Mouse (Mus musculus): Measurements from ENCODE around the gene Cnot2. TPM values are rescaled to one million over a fixed set of nuclear protein-coding genes. Genes with fewer than 3 reads are reported as not detected.

The Cnot2 gene
- polyA plus RNA-seq, 1 experiment = 88.1 TPM

- no peak overlapping the region for H3K27ac ChIP-seq (ENCODE audit: insufficient read depth, low read length)
- whole genome bisulfite sequencing = over 99% methylated on average over 12 of the region's 12 CpGs
- H3K4me3 ChIP-seq (replicated peaks; ENCODE audit: insufficient read depth, low read depth, low read length) = no peak overlapping the region
- no peak for TF ChIP-seq POLR2A (IDR thresholded peaks at IDR 0.05; ENCODE audit: borderline replicate concordance, insufficient read depth, low read length)
- no peak for TF ChIP-seq CTCF (IDR thresholded peaks at IDR 0.05; ENCODE audit: borderline replicate concordance, insufficient read depth, low read depth, low read length)
- DNase-seq = no peak
- H3K27me3 ChIP-seq (ENCODE audit: control insufficient read depth, insufficient read depth, low read length) = no peaks in the 10 kb centered on the region
- H3K4me1 ChIP-seq (ENCODE audit: control insufficient read depth, insufficient read depth, low read length) = peaks cover 5% of the 10 kb centered on the region; the same call in 1 of the 2 replicates
These were observed 133.1 kb downstream of the Cnot2 start for GRCm38 (mm10) chr10:116448166-116448565.

- H3K27ac ChIP-seq (ENCODE audit: insufficient read depth, low read length) = no peak overlapping the region
- H3K4me1 ChIP-seq (ENCODE audit: control insufficient read depth, insufficient read depth, low read length) = peaks cover 5% of the 10 kb centered on the region; the same call in 1 of the 2 replicates
- H3K4me3 ChIP-seq (replicated peaks; ENCODE audit: insufficient read depth, low read depth, low read length) = no peak overlapping the region
- no peak for TF ChIP-seq POLR2A (IDR thresholded peaks at IDR 0.05; ENCODE audit: borderline replicate concordance, insufficient read depth, low read length)
- TF ChIP-seq CTCF (IDR thresholded peaks at IDR 0.05; ENCODE audit: borderline replicate concordance, insufficient read depth, low read depth, low read length) = no peak
- no peak for DNase-seq
- WGBS = 96% methylated on average over 9 of the region's 9 CpGs
- no peaks in the 10 kb centered on the region for H3K27me3 ChIP-seq (ENCODE audit: control insufficient read depth, insufficient read depth, low read length)
These were observed 134.1 kb downstream of the Cnot2 start for GRCm38 (mm10) chr10:116447176-116447575.

- no peak for DNase-seq
- WGBS = 80% methylated on average over 12 of the region's 12 CpGs
- no peaks in the 10 kb centered on the region for H3K27me3 ChIP-seq (ENCODE audit: control insufficient read depth, insufficient read depth, low read length)
- no peak overlapping the region for H3K27ac ChIP-seq (ENCODE audit: insufficient read depth, low read length)
- TF ChIP-seq CTCF (IDR thresholded peaks at IDR 0.05; ENCODE audit: borderline replicate concordance, insufficient read depth, low read depth, low read length) (no peak), POLR2A (IDR thresholded peaks at IDR 0.05; ENCODE audit: borderline replicate concordance, insufficient read depth, low read length) (no peak)
- H3K4me3 ChIP-seq (replicated peaks; ENCODE audit: insufficient read depth, low read depth, low read length) = no peak overlapping the region
- peaks cover 5% of the 10 kb centered on the region; the same call in 1 of the 2 replicates for H3K4me1 ChIP-seq (ENCODE audit: control insufficient read depth, insufficient read depth, low read length)
These were observed 135.3 kb downstream of the Cnot2 start for GRCm38 (mm10) chr10:116446040-116446439.

- DNase-seq = no peak
- Histone ChIP-seq H3K27ac (ENCODE audit: insufficient read depth, low read length) (no peak overlapping the region), H3K4me3 (replicated peaks; ENCODE audit: insufficient read depth, low read depth, low read length) (no peak overlapping the region), H3K27me3 (ENCODE audit: control insufficient read depth, insufficient read depth, low read length) (no peaks in the 10 kb centered on the region), H3K4me1 (ENCODE audit: control insufficient read depth, insufficient read depth, low read length) (no peaks in the 10 kb centered on the region)
- TF ChIP-seq CTCF (IDR thresholded peaks at IDR 0.05; ENCODE audit: borderline replicate concordance, insufficient read depth, low read depth, low read length) (no peak), POLR2A (IDR thresholded peaks at IDR 0.05; ENCODE audit: borderline replicate concordance, insufficient read depth, low read length) (no peak)
- WGBS = 97% methylated on average over 8 of the region's 8 CpGs
These were observed 136.5 kb downstream of the Cnot2 start for GRCm38 (mm10) chr10:116444826-116445225.

GRCm38 (mm10) chr10:116444371-116444770 is 136.9 kb downstream of the Cnot2 start:
- H3K27ac ChIP-seq (ENCODE audit: insufficient read depth, low read length) = no peak overlapping the region
- 98% methylated on average over 10 of the region's 10 CpGs for WGBS
- DNase-seq = no peak
- H3K4me3 ChIP-seq (replicated peaks; ENCODE audit: insufficient read depth, low read depth, low read length) = no peak overlapping the region
- no peaks in the 10 kb centered on the region for H3K4me1 ChIP-seq (ENCODE audit: control insufficient read depth, insufficient read depth, low read length)
- no peaks in the 10 kb centered on the region for H3K27me3 ChIP-seq (ENCODE audit: control insufficient read depth, insufficient read depth, low read length)
- TF ChIP-seq POLR2A (IDR thresholded peaks at IDR 0.05; ENCODE audit: borderline replicate concordance, insufficient read depth, low read length) (no peak), CTCF (IDR thresholded peaks at IDR 0.05; ENCODE audit: borderline replicate concordance, insufficient read depth, low read depth, low read length) (no peak)

GRCm38 (mm10) chr10:116440946-116441345 is 140.4 kb downstream of the Cnot2 start:
- H3K27ac ChIP-seq (ENCODE audit: insufficient read depth, low read length) = no peak overlapping the region
- no peak overlapping the region for H3K4me3 ChIP-seq (replicated peaks; ENCODE audit: insufficient read depth, low read depth, low read length)
- H3K4me1 ChIP-seq (ENCODE audit: control insufficient read depth, insufficient read depth, low read length) = no peaks in the 10 kb centered on the region
- TF ChIP-seq CTCF (IDR thresholded peaks at IDR 0.05; ENCODE audit: borderline replicate concordance, insufficient read depth, low read depth, low read length) = no peak
- TF ChIP-seq POLR2A (IDR thresholded peaks at IDR 0.05; ENCODE audit: borderline replicate concordance, insufficient read depth, low read length) = no peak
- 96% methylated on average over 7 of the region's 7 CpGs for WGBS
- DNase-seq = no peak
- H3K27me3 ChIP-seq (ENCODE audit: control insufficient read depth, insufficient read depth, low read length) = no peaks in the 10 kb centered on the region

- DNase-seq = no peak
These were observed 141.2 kb downstream of the Cnot2 start for GRCm38 (mm10) chr10:116440088-116440487.

GRCm38 (mm10) chr10:116435455-116435854 is 145.9 kb downstream of the Cnot2 start:
- H3K27ac ChIP-seq (ENCODE audit: insufficient read depth, low read length) = no peak overlapping the region

More at GRCm38 (mm10) chr10:116440088-116440487, 141.2 kb downstream of the Cnot2 start:
- no peaks in the 10 kb centered on the region for H3K27me3 ChIP-seq (ENCODE audit: control insufficient read depth, insufficient read depth, low read length)
- no peak overlapping the region for H3K4me3 ChIP-seq (replicated peaks; ENCODE audit: insufficient read depth, low read depth, low read length)
- H3K27ac ChIP-seq (ENCODE audit: insufficient read depth, low read length) = no peak overlapping the region
- 95% methylated on average over 10 of the region's 10 CpGs for WGBS
- no peak for TF ChIP-seq POLR2A (IDR thresholded peaks at IDR 0.05; ENCODE audit: borderline replicate concordance, insufficient read depth, low read length)
- no peaks in the 10 kb centered on the region for H3K4me1 ChIP-seq (ENCODE audit: control insufficient read depth, insufficient read depth, low read length)

More at GRCm38 (mm10) chr10:116435455-116435854, 145.9 kb downstream of the Cnot2 start:
- Histone ChIP-seq H3K4me1 (ENCODE audit: control insufficient read depth, insufficient read depth, low read length) (peaks cover 4% of the 10 kb centered on the region; the same call in 1 of the 2 replicates), H3K4me3 (replicated peaks; ENCODE audit: insufficient read depth, low read depth, low read length) (no peak overlapping the region), H3K27me3 (ENCODE audit: control insufficient read depth, insufficient read depth, low read length) (no peaks in the 10 kb centered on the region)
- 89% methylated on average over 12 of the region's 12 CpGs for WGBS
- no peak for DNase-seq
- TF ChIP-seq POLR2A (IDR thresholded peaks at IDR 0.05; ENCODE audit: borderline replicate concordance, insufficient read depth, low read length) (no peak), CTCF (IDR thresholded peaks at IDR 0.05; ENCODE audit: borderline replicate concordance, insufficient read depth, low read depth, low read length) (no peak)

Other genes with a start within 250 kb of the Cnot2 start
- gene Kcnmb4, start 107.6 kb downstream of the Cnot2 start, polyA plus RNA-seq (2012; rRNA removed) = 88.8 and 104 TPM in 2 replicates

Data from cerebellum, adult 2 months (tissue).